Mouse (Mus musculus) midbrain, postnatal 0 days (tissue): ENCODE results near the gene Setd6. TPM values are rescaled to one million over a fixed set of nuclear protein-coding genes. Genes with fewer than 3 reads are reported as not detected.

Experiments
- ATAC-seq: fragments of 200-750 bp; cut with Nextera tagmentation; 2 replicates; pipeline ENCODE4 v1.8.0; 2017; ENCODE audit warnings: moderate number of reproducible peaks, mild to moderate bottlenecking, moderate TSS enrichment, moderate library complexity; ENCODE audit not compliant: low FRiP score
- DNase-seq: peaks from one replicate; pipeline ENCODE4 v3.0.0-alpha.2; 2015; ENCODE audit warnings: low spot score
- H3K27ac ChIP-seq: fragments of 300-500 bp; sonication (generic); 2 replicates; pipeline ENCODE4 v1.5.1; 2014; ENCODE audit warnings: low read depth, mild to moderate bottlenecking, low read length, mixed read lengths
- H3K27me3 ChIP-seq: fragments of 300-500 bp; sonication (generic); 2 replicates; pipeline ENCODE4 v1.6.1; 2014; ENCODE audit warnings: low read length, control low read depth, mixed read lengths; ENCODE audit not compliant: insufficient read depth
- H3K36me3 ChIP-seq: fragments of 300-500 bp; sonication (generic); 2 replicates; pipeline ENCODE4 v1.6.1; 2014; ENCODE audit warnings: low read length, control low read depth, mixed read lengths; ENCODE audit not compliant: insufficient read depth
- H3K4me1 ChIP-seq: fragments of 300-500 bp; sonication (generic); 2 replicates; pipeline ENCODE4 v1.6.1; 2014; ENCODE audit warnings: mild to moderate bottlenecking, control low read depth, antibody characterized with exemption, low read length, mixed read lengths; ENCODE audit not compliant: insufficient read depth
- H3K4me2 ChIP-seq: fragments of 300-500 bp; sonication (generic); 2 replicates; pipeline ENCODE4 v1.6.1; 2014; ENCODE audit warnings: low read depth, mild to moderate bottlenecking, low read length, mixed read lengths; ENCODE audit not compliant: poor library complexity, severe bottlenecking
- H3K4me3 ChIP-seq: fragments of 300-500 bp; sonication (generic); 2 replicates; pipeline ENCODE4 v1.5.1; 2014; ENCODE audit warnings: low read depth, mild to moderate bottlenecking, low read length, moderate library complexity
- H3K9ac ChIP-seq: fragments of 300-500 bp; sonication (generic); replicated peaks from 2 replicates; pipeline ENCODE4 v1.6.1; 2014; ENCODE audit warnings: mild to moderate bottlenecking, low read length, moderate library complexity, mixed read lengths; ENCODE audit not compliant: poor library complexity, severe bottlenecking
- H3K9me3 ChIP-seq: fragments of 300-500 bp; sonication (generic); 2 replicates; pipeline ENCODE4 v1.6.1; 2016; ENCODE audit warnings: low read length, control low read depth
- CTCF ChIP-seq: IDR thresholded peaks from 2 replicates; pipeline ENCODE4 v1.5.1; 2016; ENCODE audit warnings: antibody characterized with exemption, mild to moderate bottlenecking
- WGBS: fragments of 180-500 bp; shearing (Covaris S2); extraction: QIAGEN DNeasy Blood & Tissue Kit; methylation state at CpG from one replicate; pipeline ENCODE4 v1.1.7; 2014; 5-methylcytosine and 5-hydroxymethylcytosine counted together
- microRNA-seq: library from miRNA; unstranded; fragments of <30 nt; microRNA quantifications from one replicate; pipeline ENCODE4, GENCODE M21; 2016; ENCODE audit warnings: borderline number of aligned reads
- polyA plus RNA-seq: library from polyadenylated mRNA; unstranded; fragments of >200 nt; fragmentation: Nextera tagmentation; extraction: Ambion mirVana; gene quantifications from 2 replicates; pipeline ENCODE4 v1.2.1, GENCODE M21; 2015
- total RNA-seq: library from RNA; depleted of rRNA; stranded (reverse); fragments of >200 nt; gene quantifications from 2 replicates; pipeline ENCODE4 v1.2.3, GENCODE M21; 2014; rRNA removed

The Setd6 gene
- total and polyA plus RNA-seq, 2 experiments from 2014 or later: 15.7 to 41.8 TPM

- DNase-seq (peak; percentile 54), ATAC-seq (no peak)
- no peak overlapping the region for H3K4me2 ChIP-seq
- H3K9me3 ChIP-seq: no peaks in the 10 kb centered on the region
- H3K4me3 ChIP-seq: no peak overlapping the region
- peak; percentile 67 for TF ChIP-seq CTCF
- H3K9ac ChIP-seq: no peak overlapping the region
- peaks cover 53% of the 10 kb centered on the region for H3K36me3 ChIP-seq
- no peaks in the 10 kb centered on the region for H3K27me3 ChIP-seq
- no peaks in the 10 kb centered on the region for H3K4me1 ChIP-seq
- no peak overlapping the region for H3K27ac ChIP-seq
- WGBS: 71% methylated on average over 7 of the region's 7 CpGs
Measured at GRCm38 (mm10) chr8:95738596-95738995, 22.9 kb downstream of the Setd6 start.

DNA sequence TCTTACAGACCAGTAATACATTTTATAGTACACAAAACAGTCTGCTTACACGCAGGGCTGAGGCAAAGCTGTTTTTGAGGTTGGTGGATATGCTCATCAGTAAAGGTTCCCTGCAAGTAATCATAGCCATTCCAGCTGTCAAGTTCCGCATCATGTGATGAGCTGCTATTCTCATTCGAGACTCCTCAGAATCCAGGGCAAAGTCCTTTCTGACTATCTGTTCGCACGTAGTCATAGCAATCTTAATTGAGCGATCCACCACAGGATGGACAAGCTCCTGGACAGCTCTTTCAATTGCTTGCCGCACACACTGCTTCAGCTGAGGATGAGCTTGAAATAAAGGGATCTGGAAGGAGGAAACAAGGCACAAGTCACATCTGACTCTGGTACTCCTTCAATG is 26.1 kb downstream of the Setd6 start:
- H3K4me3 ChIP-seq: no peak overlapping the region
- DNase-seq: no peak
- H3K9ac ChIP-seq: no peak overlapping the region
- H3K36me3 ChIP-seq: peaks cover 57% of the 10 kb centered on the region
- 89% methylated on average over 7 of the region's 7 CpGs for WGBS
- no peak overlapping the region for H3K4me2 ChIP-seq
- H3K4me1 ChIP-seq: no peaks in the 10 kb centered on the region
- no peaks in the 10 kb centered on the region for H3K27me3 ChIP-seq
- no peak for ATAC-seq
- no peaks in the 10 kb centered on the region for H3K9me3 ChIP-seq
- no peak for TF ChIP-seq CTCF
- H3K27ac ChIP-seq: no peak overlapping the region

DNA sequence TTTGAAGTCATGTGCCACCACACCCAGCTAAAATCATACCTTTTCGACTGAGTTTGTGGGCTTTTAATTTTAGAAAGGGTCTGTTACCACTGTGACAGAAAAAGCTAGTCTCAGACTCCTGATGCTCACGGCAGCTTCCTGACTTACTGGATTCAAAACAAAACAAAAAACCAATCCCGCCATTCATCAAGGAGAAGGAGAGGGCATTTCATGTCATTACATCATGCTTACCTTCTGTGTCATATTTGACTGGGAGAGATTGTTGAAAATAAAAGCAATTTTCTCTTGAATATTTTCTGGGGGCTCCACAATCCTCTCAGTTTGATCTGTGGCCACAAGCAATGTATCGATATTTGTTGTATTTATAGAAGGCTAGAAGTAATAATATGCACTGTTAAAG is 32.3 kb downstream of the Setd6 start:
- H3K4me3 ChIP-seq: no peak overlapping the region
- peaks cover 51% of the 10 kb centered on the region for H3K36me3 ChIP-seq
- no peak for DNase-seq
- H3K27ac ChIP-seq: no peak overlapping the region
- no peak for TF ChIP-seq CTCF
- no peak for ATAC-seq
- WGBS: 89% methylated on average over 4 of the region's 4 CpGs
- H3K4me1 ChIP-seq: no peaks in the 10 kb centered on the region
- no peak overlapping the region for H3K9ac ChIP-seq
- H3K27me3 ChIP-seq: no peaks in the 10 kb centered on the region
- H3K9me3 ChIP-seq: no peaks in the 10 kb centered on the region
- no peak overlapping the region for H3K4me2 ChIP-seq

GRCm38 (mm10) chr8:95751924-95752323 is 36.2 kb downstream of the Setd6 start:
- Histone ChIP-seq H3K4me2 (no peak overlapping the region), H3K4me3 (no peak overlapping the region), H3K27me3 (no peaks in the 10 kb centered on the region), H3K27ac (no peak overlapping the region), H3K4me1 (no peaks in the 10 kb centered on the region), H3K9ac (no peak overlapping the region), H3K36me3 (peaks cover 46% of the 10 kb centered on the region), H3K9me3 (no peaks in the 10 kb centered on the region)
- WGBS: 100% methylated on average over 1 of the region's 1 CpGs
- ATAC-seq (no peak), DNase-seq (no peak)
- no peak for TF ChIP-seq CTCF

- no peak for DNase-seq
- Histone ChIP-seq H3K36me3 (peaks cover 37% of the 10 kb centered on the region), H3K27me3 (no peaks in the 10 kb centered on the region), H3K4me1 (no peaks in the 10 kb centered on the region), H3K9me3 (no peaks in the 10 kb centered on the region), H3K9ac (no peak overlapping the region), H3K4me3 (no peak overlapping the region), H3K4me2 (no peak overlapping the region), H3K27ac (no peak overlapping the region)
- WGBS: 97% methylated on average over 6 of the region's 6 CpGs
- ATAC-seq: no peak
- no peak for TF ChIP-seq CTCF
Measured at GRCm38 (mm10) chr8:95760323-95760722, 44.6 kb downstream of the Setd6 start.

DNA sequence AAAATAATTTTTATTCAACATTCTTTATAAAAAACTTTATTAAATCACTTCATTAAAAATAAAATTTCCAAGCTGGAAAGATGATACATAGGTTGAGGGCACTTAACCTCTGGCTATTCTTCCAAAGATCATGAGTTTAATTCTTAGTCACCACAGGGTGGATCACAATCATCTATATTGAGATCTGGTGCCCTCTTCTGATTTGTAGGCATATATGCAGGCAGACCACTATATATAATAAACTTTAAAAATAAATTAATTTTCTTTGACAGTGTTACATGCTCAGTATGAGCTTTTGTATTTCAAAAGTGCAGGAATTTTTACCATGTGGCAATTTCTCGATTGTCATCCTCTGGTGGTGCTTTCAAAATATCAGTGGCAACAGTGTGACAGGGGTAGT is 48.5 kb downstream of the Setd6 start:
- WGBS: 86% methylated on average over 1 of the region's 1 CpGs
- Histone ChIP-seq H3K9ac (no peak overlapping the region), H3K27ac (no peak overlapping the region), H3K27me3 (no peaks in the 10 kb centered on the region), H3K4me1 (no peaks in the 10 kb centered on the region), H3K36me3 (peaks cover 52% of the 10 kb centered on the region), H3K9me3 (no peaks in the 10 kb centered on the region), H3K4me2 (no peak overlapping the region), H3K4me3 (no peak overlapping the region)
- ATAC-seq: no peak
- TF ChIP-seq CTCF: peak; percentile 23
- DNase-seq: no peak

Small RNA genes lying within 50 kb of the gene (microRNA-seq; reads per million reads assigned to microRNA genes)
- gene Mir7073: 1.7 reads per million

Other genes with a start within 250 kb of the Setd6 start
- 19.8 and 28.1 TPM in 2 replicates for gene Csnk2a2, start 225.8 kb upstream of the Setd6 start, total RNA-seq
- gene Csnk2a2, start 225.8 kb upstream of the Setd6 start, polyA plus RNA-seq: 8.1 and 9.6 TPM in 2 replicates
- gene Ccdc113, start 181.8 kb upstream of the Setd6 start, total RNA-seq: 3.2 and 4.0 TPM in 2 replicates
- 2.7 and 4.0 TPM in 2 replicates for gene Ccdc113, start 181.8 kb upstream of the Setd6 start, polyA plus RNA-seq
- gene Prss54, start 139.5 kb upstream of the Setd6 start, total RNA-seq: not detected in 2 replicates
- gene Prss54, start 139.5 kb upstream of the Setd6 start, polyA plus RNA-seq: 0.15 TPM in 1 of 2 replicates, not detected in the other
- gene Gins3, start 82.4 kb upstream of the Setd6 start, total RNA-seq: 2.7 and 4.1 TPM in 2 replicates
- gene Gins3, start 82.4 kb upstream of the Setd6 start, polyA plus RNA-seq: 4.0 and 4.7 TPM in 2 replicates
- gene Ndrg4, start 38.9 kb upstream of the Setd6 start, total RNA-seq: 814 and 937 TPM in 2 replicates
- gene Ndrg4, start 38.9 kb upstream of the Setd6 start, polyA plus RNA-seq: 641 and 735 TPM in 2 replicates
- gene Cnot1, start 91.6 kb downstream of the Setd6 start, total RNA-seq: 177 and 187 TPM in 2 replicates
- 23.6 and 26.9 TPM in 2 replicates for gene Cnot1, start 91.6 kb downstream of the Setd6 start, polyA plus RNA-seq
- gene Sap18b, start 109.5 kb downstream of the Setd6 start, total RNA-seq: 45.3 and 60.0 TPM in 2 replicates
- gene Sap18b, start 109.5 kb downstream of the Setd6 start, polyA plus RNA-seq: 273 and 280 TPM in 2 replicates
- 33.4 and 36.6 TPM in 2 replicates for gene Slc38a7, start 137.7 kb downstream of the Setd6 start, total RNA-seq
- gene Slc38a7, start 137.7 kb downstream of the Setd6 start, polyA plus RNA-seq: 23.8 and 27.4 TPM in 2 replicates
- 226 and 229 TPM in 2 replicates for gene Got2, start 172.7 kb downstream of the Setd6 start, total RNA-seq
- gene Got2, start 172.7 kb downstream of the Setd6 start, polyA plus RNA-seq: 235 and 251 TPM in 2 replicates